Mouse (Mus musculus): ENCODE results near the gene Efhd1.

DNA sequence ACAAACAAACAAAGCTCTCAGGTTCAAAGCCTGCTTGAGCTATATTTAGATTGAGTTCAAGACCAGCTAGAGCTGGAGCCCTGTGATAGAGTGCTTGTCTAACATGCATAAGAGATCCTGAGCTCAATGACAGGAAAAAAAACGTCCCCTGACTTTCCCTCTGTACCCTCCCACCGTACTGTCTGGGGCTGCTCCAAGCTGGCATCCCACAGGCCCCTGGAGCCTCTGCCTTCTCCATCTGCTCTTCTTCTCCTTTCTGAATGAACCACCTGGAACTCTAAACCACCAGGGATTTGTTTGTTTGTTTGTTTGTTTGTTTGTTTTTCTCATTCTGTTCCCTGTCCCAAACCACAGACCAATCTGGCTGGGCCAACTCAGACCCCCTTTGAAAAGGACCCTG is 11.9 kb downstream of the Efhd1 start:
- TF ChIP-seq CTCF (IDR thresholded peaks at IDR 0.05; ENCODE audit: control insufficient read depth, insufficient read depth, insufficient replicate concordance, low read depth, low read length) (no peak), POLR2A (IDR thresholded peaks at IDR 0.05; ENCODE audit: control insufficient read depth, low read depth, low read length) (no peak)

Data from testis, adult 2 months (tissue).